ENCODE assay signal across 10 mouse cellular contexts in the genomic region with DNA sequence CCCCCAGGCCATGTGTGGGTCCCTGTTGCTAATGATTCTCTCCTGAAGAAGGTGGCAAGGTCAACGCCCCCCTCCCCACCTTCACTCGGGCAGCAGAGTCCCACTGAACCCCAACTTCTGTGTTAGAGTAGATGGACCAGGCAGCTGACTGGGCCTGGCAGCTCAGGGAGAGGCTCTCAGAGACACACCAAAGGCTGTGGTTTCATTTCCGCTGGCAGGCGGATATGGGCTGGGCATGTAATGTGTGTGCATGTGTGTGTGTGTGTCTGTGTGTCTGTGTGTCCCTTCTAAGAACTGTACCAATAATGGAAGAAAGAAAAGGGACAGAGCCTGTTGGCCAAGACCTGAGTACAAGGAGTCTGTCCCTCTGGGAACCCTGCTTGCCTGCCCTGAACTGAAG. TPM values are rescaled to one million over a fixed set of nuclear protein-coding genes. Genes with fewer than 3 reads are reported as not detected.
DNase-seq lines count a peak whose midpoint lies in the region; ATAC-seq and TF ChIP-seq lines count a peak whose summit lies in the region.
"Had no signal": no experiment of that assay in that cellular context is flagged by ENCODE, and none has a peak within 500 bp of the region (broad histone marks: within the 10 kb centered on the region; RNA-seq: fewer than 3 reads in every experiment).

No protein-coding gene starts in this region.

- H3K4me2 ChIP-seq in embryonic facial prominence, embryonic 15.5 days (replicated peaks): peak overlapping the region; percentile 5; the same call in 1 of the 2 replicates
- H3K4me2 ChIP-seq in midbrain, embryonic 15.5 days: peak overlapping the region; percentile 23

- TF ChIP-seq POLR2A in lung, adult 2 months (IDR thresholded peaks at IDR 0.05; ENCODE audit: borderline replicate concordance, extremely low read depth, low read depth, low read length): no peak

- no peak overlapping the region for H3K4me3 ChIP-seq in lung, adult 2 months (replicated peaks; ENCODE audit: extremely low read depth, low read depth, low read length)
- H3K4me3 ChIP-seq in embryonic facial prominence, embryonic 15.5 days (replicated peaks): no peak overlapping the region
- H3K4me3 ChIP-seq in midbrain, embryonic 15.5 days: no peak overlapping the region
- H3K4me3 ChIP-seq: heart, embryonic 10.5 days had no signal

- H3K27me3 ChIP-seq in embryonic facial prominence, embryonic 15.5 days: no peaks in the 10 kb centered on the region
- 0 out of 2 replicates have a peak, but pooled peaks cover 3% of the 10 kb centered on the region for H3K27me3 ChIP-seq in midbrain, embryonic 15.5 days (replicated peaks)

- no peak for TF ChIP-seq CTCF in lung, adult 2 months (IDR thresholded peaks at IDR 0.05; ENCODE audit: insufficient read depth, low read length)

- H3K27ac ChIP-seq in embryonic facial prominence, embryonic 15.5 days (replicated peaks): peak overlapping the region; percentile 39; the same call in 1 of the 2 replicates
- H3K27ac ChIP-seq in midbrain, embryonic 15.5 days: 0 out of 2 replicates have a peak overlapping the region, but pooled peaks have one; percentile 42
- H3K27ac ChIP-seq: heart, embryonic 10.5 days; macrophage had no signal

- no peaks in the 10 kb centered on the region for H3K9me3 ChIP-seq in embryonic facial prominence, embryonic 15.5 days (replicated peaks)
- no peaks in the 10 kb centered on the region for H3K9me3 ChIP-seq in midbrain, embryonic 15.5 days
- H3K9me3 ChIP-seq: heart, embryonic 10.5 days had no signal

- no peaks in the 10 kb centered on the region for H3K4me1 ChIP-seq in lung, adult 2 months (ENCODE audit: control insufficient read depth, insufficient read depth, low read length)
- H3K4me1 ChIP-seq in embryonic facial prominence, embryonic 15.5 days: peaks cover 92% of the 10 kb centered on the region
- peaks cover 76% of the 10 kb centered on the region for H3K4me1 ChIP-seq in midbrain, embryonic 15.5 days

- no peak overlapping the region for H3K9ac ChIP-seq in embryonic facial prominence, embryonic 15.5 days
- no peak overlapping the region; the same call in 1 of the 2 replicates for H3K9ac ChIP-seq in midbrain, embryonic 15.5 days

- DNase-seq in lung, postnatal 36 days: peak; percentile 21
- no peak for DNase-seq in lung, adult 2 months
- peak; percentile 82 for DNase-seq in thymus, postnatal 25 days
- DNase-seq in right cerebral cortex, postnatal 14 days: no peak
- DNase-seq in cerebellum, adult 11-12 months: no peak
- DNase-seq: kidney, adult 11 months had no signal

- WGBS in lung, adult 2 months: 66% methylated on average over 4 of the region's 4 CpGs
- 51% methylated on average over 4 of the region's 4 CpGs for WGBS in embryonic facial prominence, embryonic 15.5 days
- 83% methylated on average over 4 of the region's 4 CpGs for WGBS in midbrain, embryonic 15.5 days

- no peak for ATAC-seq in embryonic facial prominence, embryonic 15.5 days (ENCODE audit: insufficient number of reproducible peaks, low FRiP score, low TSS enrichment, low read depth)
- ATAC-seq in midbrain, embryonic 15.5 days (replicated peaks): no peak

- no peaks in the 10 kb centered on the region for H3K36me3 ChIP-seq in embryonic facial prominence, embryonic 15.5 days
- H3K36me3 ChIP-seq in midbrain, embryonic 15.5 days (replicated peaks): no peaks in the 10 kb centered on the region
- H3K36me3 ChIP-seq: heart, embryonic 10.5 days had no signal

RNA-seq across cellular contexts. Expression of a gene that starts 10.4 kb away (rescaled TPM):
- polyA plus RNA-seq in lung, adult 2 months (2012; rRNA removed): 2.6 and 4.2 TPM in 2 replicates
- polyA plus RNA-seq in embryonic facial prominence, embryonic 15.5 days (2015; fragmentation: Nextera tagmentation; extraction: Ambion mirVana): 27.0 and 28.8 TPM in 2 replicates
- 33.7 and 37.6 TPM in 2 replicates for polyA plus RNA-seq in midbrain, embryonic 15.5 days (2015; fragmentation: Nextera tagmentation; extraction: Ambion mirVana)
- polyA plus RNA-seq: macrophage had no signal

Comparison
In these comparisons a context has a peak if more than half of its experiments do, and no peak if none do; other contexts are left out.
1. DNase-seq: peak in lung, postnatal 36 days (single experiment) and thymus, postnatal 25 days (single experiment); none in lung, adult 2 months (single experiment), right cerebral cortex, postnatal 14 days (single experiment) and cerebellum, adult 11-12 months (single experiment).